Mouse (Mus musculus) embryonic facial prominence, embryonic 10.5 days (tissue): ENCODE results near the gene AI413582. TPM values are rescaled to one million over a fixed set of nuclear protein-coding genes. Genes with fewer than 3 reads are reported as not detected.

Experiments used
- DNase-seq: peaks from one replicate; pipeline ENCODE4 v3.0.0-alpha.2; 2017; ENCODE audit warnings: low spot score
- H3K27ac ChIP-seq: fragments of 300-500 bp; sonication (generic); replicated peaks from 2 replicates; pipeline ENCODE4 v1.5.1; 2016; ENCODE audit warnings: mild to moderate bottlenecking
- H3K27me3 ChIP-seq: fragments of 300-500 bp; sonication (generic); replicated peaks from 2 replicates; pipeline ENCODE4 v1.6.1; 2016; ENCODE audit warnings: low read depth, mild to moderate bottlenecking; ENCODE audit not compliant: poor library complexity, severe bottlenecking
- H3K36me3 ChIP-seq: fragments of 300-500 bp; sonication (generic); replicated peaks from 2 replicates; pipeline ENCODE4 v1.6.1; 2016; ENCODE audit warnings: mild to moderate bottlenecking, moderate library complexity
- H3K4me1 ChIP-seq: fragments of 300-500 bp; sonication (generic); 2 replicates; pipeline ENCODE4 v1.6.1; 2016
- H3K4me3 ChIP-seq: fragments of 300-500 bp; sonication (generic); 2 replicates; pipeline ENCODE4 v1.5.1; 2016; ENCODE audit warnings: mild to moderate bottlenecking, moderate library complexity
- H3K9me3 ChIP-seq: fragments of 300-500 bp; sonication (generic); 2 replicates; pipeline ENCODE4 v1.6.1; 2016; ENCODE audit warnings: mild to moderate bottlenecking
- WGBS: fragments of 180-500 bp; shearing (Covaris S2); methylation state at CpG from one replicate; pipeline ENCODE4 v1.1.7; 2016; 5-methylcytosine and 5-hydroxymethylcytosine counted together
- polyA plus RNA-seq: library from polyadenylated mRNA; unstranded; fragments of >200 nt; fragmentation: Nextera tagmentation; extraction: Ambion mirVana; gene quantifications from 2 replicates; pipeline ENCODE4 v1.2.1, GENCODE M21; 2016

AI413582 gene
- polyA plus RNA-seq, 1 experiment from 2014 or later = 15.9 TPM

DNA sequence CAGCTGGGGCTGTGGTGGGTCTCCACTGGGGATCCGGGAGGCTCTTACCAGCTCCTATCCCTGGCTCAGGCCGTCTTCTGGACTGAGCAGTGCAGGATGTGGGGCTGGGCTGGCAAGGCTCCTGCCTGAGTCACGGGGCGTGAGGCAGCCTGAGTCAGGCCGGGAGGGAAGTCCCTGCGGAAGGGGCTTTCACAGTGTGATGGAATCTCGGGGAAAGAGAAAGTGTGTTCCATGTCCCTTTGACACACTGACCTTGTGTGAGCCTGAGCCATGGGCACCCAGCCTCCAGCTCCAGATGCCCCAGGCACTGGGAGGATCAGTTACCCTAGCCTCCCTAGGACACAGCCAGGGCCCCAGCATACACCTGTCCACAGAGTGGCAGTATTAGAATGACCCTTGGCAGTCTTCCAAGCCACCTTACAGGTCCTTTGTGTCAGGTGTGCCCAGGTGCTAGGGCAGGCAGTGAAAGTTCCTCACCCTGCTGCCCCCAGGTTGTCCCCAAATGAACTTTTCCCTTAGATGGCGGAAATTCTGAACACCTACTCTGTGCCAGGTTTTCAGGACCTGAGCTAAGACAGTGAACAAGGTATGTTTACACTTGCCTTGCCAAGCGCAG lies 18.2 kb downstream of the AI413582 start:
- Histone ChIP-seq H3K27ac (no peak overlapping the region), H3K27me3 (peaks cover 10% of the 10 kb centered on the region; the same call in 1 of the 2 replicates), H3K9me3 (no peaks in the 10 kb centered on the region), H3K36me3 (no peaks in the 10 kb centered on the region), H3K4me3 (no peak overlapping the region), H3K4me1 (peaks cover 57% of the 10 kb centered on the region)
- WGBS = 71% methylated on average over 9 of the region's 9 CpGs
- no peak for DNase-seq

DNA sequence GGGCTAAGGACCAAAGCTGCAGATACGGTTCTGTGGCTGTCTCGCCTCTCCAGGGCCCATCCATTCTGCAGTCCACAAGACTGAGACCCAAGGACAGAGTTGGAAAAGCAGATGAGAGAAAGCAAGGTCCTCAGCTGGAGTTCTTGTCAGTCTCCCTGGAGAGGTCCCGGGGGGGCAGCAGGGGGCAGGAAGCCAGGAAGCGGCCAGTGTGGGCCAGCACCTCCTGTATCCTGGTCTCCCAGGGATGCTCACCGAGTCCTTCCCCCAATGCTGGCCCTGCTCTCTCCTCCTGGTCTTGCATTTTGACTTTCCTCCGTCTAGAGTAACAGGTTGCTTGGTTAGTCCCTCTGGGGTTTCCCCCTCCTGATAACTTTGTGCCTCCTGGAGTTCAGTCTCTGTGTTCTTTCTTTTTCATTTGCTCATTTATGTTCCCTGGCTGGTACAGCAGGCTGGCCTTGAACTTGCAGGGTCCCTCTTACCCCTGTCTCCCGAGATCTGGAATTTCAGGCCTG lies 18.9 kb downstream of the AI413582 start:
- no peaks in the 10 kb centered on the region for H3K36me3 ChIP-seq
- H3K4me1 ChIP-seq = peaks cover 56% of the 10 kb centered on the region
- 67% methylated on average over 7 of the region's 7 CpGs for WGBS
- no peak for DNase-seq
- no peak overlapping the region for H3K4me3 ChIP-seq
- H3K27me3 ChIP-seq = peaks cover 10% of the 10 kb centered on the region; the same call in 1 of the 2 replicates
- no peaks in the 10 kb centered on the region for H3K9me3 ChIP-seq
- H3K27ac ChIP-seq = no peak overlapping the region

DNA sequence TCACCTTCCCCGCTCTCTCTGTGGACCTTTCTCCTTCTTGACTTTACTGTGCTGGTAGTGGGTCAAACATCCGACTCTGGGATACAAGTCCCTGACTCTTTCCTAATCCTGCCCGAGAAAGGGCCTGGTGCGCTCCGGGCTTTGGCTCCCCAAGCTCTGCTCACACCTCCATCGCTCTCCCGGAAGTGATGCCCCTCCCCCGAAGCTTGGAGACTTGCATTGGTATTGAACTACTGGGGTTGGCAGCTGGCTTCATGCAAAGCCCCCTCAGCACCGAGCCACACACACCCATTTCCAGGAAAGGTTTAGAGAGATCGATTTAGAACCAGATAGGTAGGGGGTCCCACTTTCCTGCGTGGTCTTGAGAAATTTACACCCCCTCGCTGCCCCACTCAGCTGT lies 19.6 kb downstream of the AI413582 start:
- Histone ChIP-seq H3K27ac (no peak overlapping the region), H3K36me3 (no peaks in the 10 kb centered on the region), H3K27me3 (peaks cover 10% of the 10 kb centered on the region; the same call in 1 of the 2 replicates), H3K9me3 (no peaks in the 10 kb centered on the region), H3K4me1 (peaks cover 58% of the 10 kb centered on the region), H3K4me3 (no peak overlapping the region)
- no peak for DNase-seq
- 46% methylated on average over 12 of the region's 12 CpGs for WGBS

DNA sequence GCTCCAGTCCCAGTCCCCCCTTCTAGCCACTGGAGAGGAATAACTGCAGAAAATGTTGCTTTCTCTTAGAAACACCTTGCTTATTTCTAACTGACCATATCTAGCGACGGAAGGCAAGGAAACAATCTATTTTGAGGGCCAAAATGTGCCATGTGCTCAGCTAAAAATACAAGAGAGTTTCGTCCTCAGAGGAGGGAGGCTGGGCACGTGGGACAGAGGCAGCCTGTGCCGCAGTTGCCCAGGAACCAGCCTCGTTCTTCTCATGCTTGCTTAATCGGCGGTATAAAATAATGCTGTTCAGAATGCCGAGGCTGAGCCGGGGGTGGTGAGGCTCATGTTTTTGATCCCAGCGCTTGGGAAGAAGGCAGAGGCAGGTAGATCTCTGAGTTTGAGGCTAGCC lies 21.0 kb downstream of the AI413582 start:
- no peak overlapping the region for H3K4me3 ChIP-seq
- 90% methylated on average over 11 of the region's 11 CpGs for WGBS
- no peak for DNase-seq
- peaks cover 54% of the 10 kb centered on the region for H3K4me1 ChIP-seq
- no peaks in the 10 kb centered on the region for H3K36me3 ChIP-seq
- no peaks in the 10 kb centered on the region for H3K9me3 ChIP-seq
- H3K27me3 ChIP-seq = peaks cover 10% of the 10 kb centered on the region; the same call in 1 of the 2 replicates
- no peak overlapping the region for H3K27ac ChIP-seq

DNA sequence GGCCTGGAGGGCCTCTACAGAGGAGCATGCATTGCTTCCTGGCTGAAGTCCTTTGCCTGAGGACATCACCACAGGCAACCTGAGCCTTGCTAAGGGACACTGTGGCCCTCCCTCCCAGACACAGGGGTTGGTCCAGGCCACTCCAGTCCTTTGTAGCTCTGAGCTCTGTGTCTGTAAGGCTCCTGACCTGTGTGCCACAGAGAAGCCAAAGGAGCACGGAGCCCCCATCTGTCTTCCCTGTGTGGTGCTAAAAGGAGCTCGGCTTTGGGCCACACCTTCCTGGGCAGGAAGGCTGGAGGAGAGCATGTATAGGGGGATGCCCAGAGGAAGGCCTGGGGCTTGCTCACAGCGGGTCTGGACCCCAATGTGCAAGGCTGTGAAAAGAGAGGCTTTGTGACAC lies 23.6 kb downstream of the AI413582 start:
- WGBS = 73% methylated on average over 3 of the region's 3 CpGs
- Histone ChIP-seq H3K36me3 (no peaks in the 10 kb centered on the region), H3K9me3 (no peaks in the 10 kb centered on the region), H3K27me3 (peaks cover 10% of the 10 kb centered on the region; the same call in 1 of the 2 replicates), H3K27ac (0 out of 2 replicates have a peak overlapping the region, but pooled peaks have one; percentile 1), H3K4me3 (no peak overlapping the region), H3K4me1 (peaks cover 38% of the 10 kb centered on the region)
- DNase-seq = no peak

DNA sequence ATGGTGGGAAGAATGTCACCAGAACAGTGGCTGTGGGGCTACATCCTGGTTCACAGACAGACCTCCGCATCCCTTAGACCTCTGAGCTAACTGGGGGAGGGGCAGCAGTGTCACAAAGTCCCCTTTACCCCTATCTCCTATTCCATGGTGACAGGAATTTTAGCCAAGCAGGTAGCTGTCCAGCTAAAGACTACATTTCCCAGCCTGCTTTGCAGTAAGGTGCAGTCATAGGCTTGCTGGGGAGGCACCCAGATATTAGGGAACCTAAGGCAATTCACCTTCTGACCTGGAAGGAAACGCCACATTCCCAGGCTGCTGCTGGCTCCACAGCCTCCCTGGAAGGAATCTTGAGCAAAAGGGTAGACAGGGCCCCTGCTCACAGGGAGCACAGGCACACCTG lies 24.3 kb downstream of the AI413582 start:
- no peaks in the 10 kb centered on the region for H3K36me3 ChIP-seq
- H3K4me3 ChIP-seq = no peak overlapping the region
- whole genome bisulfite sequencing = 58% methylated on average over 2 of the region's 2 CpGs
- H3K27me3 ChIP-seq = peaks cover 4% of the 10 kb centered on the region; the same call in 1 of the 2 replicates
- H3K4me1 ChIP-seq = peaks cover 37% of the 10 kb centered on the region
- no peaks in the 10 kb centered on the region for H3K9me3 ChIP-seq
- no peak overlapping the region for H3K27ac ChIP-seq
- no peak for DNase-seq

DNA sequence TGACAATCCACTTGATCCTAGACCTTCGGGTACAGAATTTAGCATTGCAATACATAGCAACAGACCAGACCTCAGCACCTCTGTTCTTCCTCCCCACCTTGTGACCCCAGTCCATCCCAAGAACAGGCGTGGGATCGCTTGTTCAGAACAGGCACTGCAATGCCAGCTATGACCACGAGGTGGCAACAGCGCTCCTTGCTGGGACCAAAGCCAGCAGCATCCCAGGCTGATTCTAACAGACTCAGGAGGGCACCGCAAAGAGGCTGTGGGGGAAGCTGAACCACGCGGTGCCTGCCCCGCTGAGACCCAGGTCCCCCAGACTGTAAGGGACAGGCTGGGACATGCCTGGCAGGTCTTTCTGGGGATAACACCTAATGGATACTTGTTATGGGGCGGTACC lies 30.8 kb downstream of the AI413582 start:
- Histone ChIP-seq H3K36me3 (no peaks in the 10 kb centered on the region), H3K27me3 (no peaks in the 10 kb centered on the region), H3K9me3 (no peaks in the 10 kb centered on the region), H3K27ac (no peak overlapping the region), H3K4me1 (peaks cover 11% of the 10 kb centered on the region), H3K4me3 (peak overlapping the region; percentile 29; the same call in 1 of the 2 replicates)
- 4% methylated on average over 10 of the region's 10 CpGs for WGBS
- DNase-seq = peak; percentile 92

DNA sequence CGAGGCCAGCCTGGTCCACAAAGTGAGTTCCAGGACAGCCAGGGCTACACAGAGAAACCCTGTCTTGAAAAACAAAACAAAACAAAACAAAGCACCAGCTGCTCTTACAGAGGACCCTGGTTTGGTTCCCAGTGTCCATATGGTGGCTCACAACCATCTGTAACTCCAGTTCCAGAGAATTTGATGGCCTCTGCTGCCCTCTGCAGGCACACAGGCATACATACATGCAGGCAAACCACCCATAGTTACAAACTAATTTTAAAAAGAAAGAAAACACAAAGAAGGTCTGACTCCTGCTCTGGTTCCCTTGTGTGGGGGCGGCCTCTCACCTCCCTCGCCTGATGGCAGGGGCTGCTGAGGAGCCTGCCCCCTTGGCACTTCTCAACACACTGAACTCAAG lies 32.2 kb downstream of the AI413582 start:
- H3K36me3 ChIP-seq = no peaks in the 10 kb centered on the region
- peaks cover 19% of the 10 kb centered on the region for H3K4me1 ChIP-seq
- no peaks in the 10 kb centered on the region for H3K9me3 ChIP-seq
- DNase-seq = no peak
- H3K4me3 ChIP-seq = no peak overlapping the region
- no peaks in the 10 kb centered on the region for H3K27me3 ChIP-seq
- no peak overlapping the region for H3K27ac ChIP-seq
- WGBS = 83% methylated on average over 3 of the region's 3 CpGs

DNA sequence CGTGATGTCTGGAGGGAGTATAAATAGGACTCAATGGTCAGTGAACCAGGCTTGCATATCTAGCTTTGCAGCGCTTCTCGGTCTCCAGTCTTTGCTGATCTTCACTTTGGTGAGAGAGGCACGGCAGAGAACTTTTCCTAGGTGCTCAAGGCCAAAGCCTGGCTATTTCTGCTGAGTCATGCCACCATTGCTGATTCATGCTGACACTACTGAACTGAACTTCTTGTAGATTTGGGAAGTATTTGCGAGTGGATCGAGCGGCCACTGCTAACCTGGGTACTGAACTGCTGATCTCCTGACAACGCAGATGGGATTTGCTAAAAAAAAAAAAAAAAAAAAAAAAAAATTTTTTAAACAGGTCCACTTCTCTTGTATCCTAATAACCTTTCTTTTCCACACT lies 33.5 kb downstream of the AI413582 start:
- Histone ChIP-seq H3K4me3 (no peak overlapping the region), H3K4me1 (peaks cover 24% of the 10 kb centered on the region), H3K9me3 (no peaks in the 10 kb centered on the region), H3K27ac (no peak overlapping the region), H3K36me3 (no peaks in the 10 kb centered on the region), H3K27me3 (no peaks in the 10 kb centered on the region)
- no peak for DNase-seq
- 93% methylated on average over 8 of the region's 8 CpGs for WGBS

DNA sequence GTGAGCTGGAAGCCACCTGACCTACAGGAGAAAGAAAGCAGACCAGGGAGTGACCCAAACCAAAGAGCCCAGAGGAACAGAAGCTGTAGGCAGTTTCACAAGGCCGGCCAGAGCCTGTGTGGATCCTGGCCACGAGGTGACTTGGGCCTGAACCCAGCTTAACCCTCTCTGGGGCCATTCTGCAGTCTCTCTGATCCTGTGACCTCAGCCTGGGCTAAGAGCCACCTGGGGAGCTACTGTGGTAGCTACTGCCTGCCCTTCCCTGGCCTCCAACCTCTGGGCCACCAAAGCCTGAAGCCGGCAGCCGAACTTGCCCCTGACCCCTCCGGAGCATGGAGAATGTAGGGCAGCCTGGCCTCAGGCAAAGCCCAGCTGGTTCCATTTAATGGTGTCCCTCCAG lies 36.8 kb downstream of the AI413582 start:
- H3K27me3 ChIP-seq = no peaks in the 10 kb centered on the region
- no peaks in the 10 kb centered on the region for H3K9me3 ChIP-seq
- H3K4me3 ChIP-seq = peak overlapping the region; percentile 0; the same call in 1 of the 2 replicates
- WGBS = 42% methylated on average over 5 of the region's 5 CpGs
- DNase-seq = no peak
- no peaks in the 10 kb centered on the region for H3K36me3 ChIP-seq
- H3K27ac ChIP-seq = no peak overlapping the region
- H3K4me1 ChIP-seq = peaks cover 14% of the 10 kb centered on the region

DNA sequence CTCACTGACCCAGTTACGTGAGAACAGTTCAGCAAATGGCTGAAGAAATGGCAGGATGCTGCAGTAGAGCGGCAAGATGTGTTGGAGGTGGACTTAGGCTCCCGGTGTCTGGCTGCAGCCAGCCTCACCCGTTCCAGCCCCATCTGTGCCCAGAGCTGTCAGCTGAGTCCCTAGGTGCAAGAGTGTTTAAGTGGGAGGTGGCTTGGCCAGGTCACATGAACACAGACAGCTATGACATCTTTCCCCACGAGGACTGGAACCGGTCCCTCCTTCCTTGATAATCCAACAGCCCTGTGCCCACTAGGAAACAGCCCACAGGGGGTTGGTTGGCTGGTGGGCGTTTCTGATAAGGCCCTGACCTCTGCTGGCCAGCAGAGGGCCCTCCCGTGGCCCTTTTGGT lies 37.5 kb downstream of the AI413582 start:
- Histone ChIP-seq H3K9me3 (no peaks in the 10 kb centered on the region), H3K4me3 (peak overlapping the region; percentile 0; the same call in 1 of the 2 replicates), H3K27ac (no peak overlapping the region), H3K4me1 (peaks cover 16% of the 10 kb centered on the region), H3K36me3 (no peaks in the 10 kb centered on the region), H3K27me3 (peaks cover 2% of the 10 kb centered on the region; the same call in 1 of the 2 replicates)
- DNase-seq = no peak
- 55% methylated on average over 8 of the region's 8 CpGs for WGBS

DNA sequence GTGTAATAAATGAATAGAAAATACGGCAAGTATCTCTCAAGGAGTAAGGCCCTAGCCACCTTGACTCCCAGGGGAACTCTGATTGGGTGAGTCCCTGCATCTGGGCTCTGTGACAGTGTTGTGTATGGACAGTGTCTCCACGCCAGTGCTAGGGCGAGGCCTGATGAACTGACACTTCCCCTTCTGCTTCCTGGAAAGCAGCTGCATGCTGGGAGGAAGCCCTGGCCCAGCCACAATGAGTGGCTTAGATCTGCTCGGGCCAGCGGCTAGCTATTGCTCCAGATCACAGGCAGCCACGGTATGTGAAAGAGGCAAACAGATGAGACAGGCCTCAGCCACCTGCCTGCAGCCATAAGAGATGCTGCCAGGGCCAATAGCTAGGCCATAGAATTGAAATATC lies 38.4 kb downstream of the AI413582 start:
- peaks cover 16% of the 10 kb centered on the region for H3K4me1 ChIP-seq
- WGBS = 85% methylated on average over 6 of the region's 6 CpGs
- H3K36me3 ChIP-seq = no peaks in the 10 kb centered on the region
- no peak overlapping the region for H3K27ac ChIP-seq
- no peak for DNase-seq
- peaks cover 10% of the 10 kb centered on the region for H3K27me3 ChIP-seq
- no peak overlapping the region for H3K4me3 ChIP-seq
- no peaks in the 10 kb centered on the region for H3K9me3 ChIP-seq

DNA sequence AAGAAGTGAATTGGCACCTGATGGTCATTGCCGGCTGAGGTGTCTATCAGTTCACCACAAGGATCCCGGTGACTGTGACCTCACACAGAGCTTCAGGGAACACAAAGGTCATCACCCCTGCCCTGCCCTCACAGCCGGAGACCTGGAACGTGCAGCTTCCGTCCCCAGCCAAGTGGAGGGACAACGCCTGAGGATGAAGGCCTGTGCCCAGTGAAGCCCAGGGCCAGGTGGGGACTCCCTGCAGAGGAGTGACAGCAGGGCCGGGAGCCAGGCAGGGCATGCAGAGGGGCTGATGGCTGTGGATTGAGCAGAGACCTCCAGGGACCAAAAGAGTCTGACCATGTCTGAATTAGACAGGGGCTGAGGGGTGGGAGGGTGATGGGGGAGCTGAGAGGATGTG lies 42.4 kb downstream of the AI413582 start:
- WGBS = 44% methylated on average over 7 of the region's 7 CpGs
- no peak for DNase-seq
- Histone ChIP-seq H3K4me1 (peaks cover 30% of the 10 kb centered on the region), H3K27ac (no peak overlapping the region), H3K4me3 (no peak overlapping the region), H3K9me3 (no peaks in the 10 kb centered on the region), H3K36me3 (no peaks in the 10 kb centered on the region), H3K27me3 (peaks cover 49% of the 10 kb centered on the region)
